Mouse (Mus musculus) intestine, postnatal 0 days (tissue): ENCODE measurements around the gene Fbxo10. TPM values are rescaled to one million over a fixed set of nuclear protein-coding genes. Genes with fewer than 3 reads are reported as not detected.

ENCODE experiments used
- ATAC-seq: fragments of 200-750 bp; cut with Nextera tagmentation; 2 replicates; pipeline ENCODE4 v1.8.0; 2017; ENCODE audit warnings: mild to moderate bottlenecking, moderate TSS enrichment, moderate library complexity
- H3K27ac ChIP-seq: fragments of 300-500 bp; sonication (generic); 2 replicates; pipeline ENCODE4 v1.5.1; 2014; ENCODE audit warnings: mild to moderate bottlenecking, low read depth, low read length, moderate library complexity
- H3K27me3 ChIP-seq: fragments of 300-500 bp; sonication (generic); replicated peaks from 2 replicates; pipeline ENCODE4 v1.6.1; 2014; ENCODE audit warnings: low read length, mixed read lengths; ENCODE audit not compliant: control insufficient read depth, insufficient read depth
- H3K36me3 ChIP-seq: fragments of 300-500 bp; sonication (generic); 2 replicates; pipeline ENCODE4 v1.6.1; 2014; ENCODE audit warnings: mild to moderate bottlenecking, moderate library complexity; ENCODE audit not compliant: control insufficient read depth, insufficient read depth
- H3K4me1 ChIP-seq: fragments of 300-500 bp; sonication (generic); replicated peaks from 2 replicates; pipeline ENCODE4 v1.6.1; 2014; ENCODE audit warnings: antibody characterized with exemption, low read length, mixed read lengths; ENCODE audit not compliant: control insufficient read depth, insufficient read depth
- H3K4me2 ChIP-seq: fragments of 300-500 bp; sonication (generic); replicated peaks from 2 replicates; pipeline ENCODE4 v1.6.1; 2014; ENCODE audit warnings: low read depth, mild to moderate bottlenecking, moderate library complexity
- H3K4me3 ChIP-seq: fragments of 300-500 bp; sonication (generic); 2 replicates; pipeline ENCODE4 v1.5.1; 2014; ENCODE audit warnings: low read depth, low read length
- H3K9ac ChIP-seq: fragments of 300-500 bp; sonication (generic); 2 replicates; pipeline ENCODE4 v1.6.1; 2014; ENCODE audit warnings: mild to moderate bottlenecking, low read depth, low read length
- H3K9me3 ChIP-seq: fragments of 300-500 bp; sonication (generic); 2 replicates; pipeline ENCODE4 v1.6.1; 2016; ENCODE audit warnings: mixed run types; ENCODE audit not compliant: control insufficient read depth
- CTCF ChIP-seq: sonication (generic); IDR thresholded peaks from 2 replicates; pipeline ENCODE4 v1.5.1; 2016; ENCODE audit warnings: low read depth, mild to moderate bottlenecking, control low read depth, antibody characterized with exemption, moderate library complexity
- WGBS: fragments of 180-500 bp; shearing (Covaris S2); extraction: QIAGEN DNeasy Blood & Tissue Kit; methylation state at CpG from one replicate; pipeline ENCODE4 v1.1.7; 2014; 5-methylcytosine and 5-hydroxymethylcytosine counted together
- polyA plus RNA-seq: library from polyadenylated mRNA; unstranded; fragments of >200 nt; fragmentation: Nextera tagmentation; extraction: Ambion mirVana; gene quantifications from 2 replicates; pipeline ENCODE4 v1.2.1, GENCODE M21; 2015

Gene Fbxo10
- polyA plus RNA-seq, 1 experiment from 2014 or later: 2.6 TPM

- Histone ChIP-seq H3K9ac (peak within 1 kb of the TSS; percentile 65), H3K27me3 (no peaks in the 10 kb centered on the region), H3K4me3 (peak within 1 kb of the TSS; percentile 87), H3K4me2 (peak within 1 kb of the TSS; percentile 80), H3K9me3 (no peaks in the 10 kb centered on the region), H3K27ac (peak within 1 kb of the TSS; percentile 95), H3K4me1 (0 out of 2 replicates have a peak, but pooled peaks cover 5% of the 10 kb centered on the region), H3K36me3 (no peaks in the 10 kb centered on the region)
- peak; percentile 97 for ATAC-seq
- WGBS: under 1% methylated on average over 62 of the region's 63 CpGs
- TF ChIP-seq CTCF: no peak
These were observed 72.1 kb downstream of the Fbxo10 start, which contains the start of gene Zbtb5 for GRCm38 (mm10) chr4:45012105-45012975. Gene Zbtb5 (minus strand): TSS chr4:45012412.

- no peaks in the 10 kb centered on the region for H3K9me3 ChIP-seq
- ATAC-seq: no peak
- H3K4me1 ChIP-seq: 0 out of 2 replicates have a peak, but pooled peaks cover 5% of the 10 kb centered on the region
- WGBS: under 1% methylated on average over 31 of the region's 31 CpGs
- H3K4me2 ChIP-seq: peak overlapping the region; percentile 80
- H3K4me3 ChIP-seq: peak overlapping the region; percentile 87
- no peaks in the 10 kb centered on the region for H3K36me3 ChIP-seq
- no peaks in the 10 kb centered on the region for H3K27me3 ChIP-seq
- peak overlapping the region; percentile 95 for H3K27ac ChIP-seq
- peak overlapping the region; percentile 65 for H3K9ac ChIP-seq
- no peak for TF ChIP-seq CTCF
These were observed 72.8 kb downstream of the Fbxo10 start for GRCm38 (mm10) chr4:45011581-45012104.

DNA sequence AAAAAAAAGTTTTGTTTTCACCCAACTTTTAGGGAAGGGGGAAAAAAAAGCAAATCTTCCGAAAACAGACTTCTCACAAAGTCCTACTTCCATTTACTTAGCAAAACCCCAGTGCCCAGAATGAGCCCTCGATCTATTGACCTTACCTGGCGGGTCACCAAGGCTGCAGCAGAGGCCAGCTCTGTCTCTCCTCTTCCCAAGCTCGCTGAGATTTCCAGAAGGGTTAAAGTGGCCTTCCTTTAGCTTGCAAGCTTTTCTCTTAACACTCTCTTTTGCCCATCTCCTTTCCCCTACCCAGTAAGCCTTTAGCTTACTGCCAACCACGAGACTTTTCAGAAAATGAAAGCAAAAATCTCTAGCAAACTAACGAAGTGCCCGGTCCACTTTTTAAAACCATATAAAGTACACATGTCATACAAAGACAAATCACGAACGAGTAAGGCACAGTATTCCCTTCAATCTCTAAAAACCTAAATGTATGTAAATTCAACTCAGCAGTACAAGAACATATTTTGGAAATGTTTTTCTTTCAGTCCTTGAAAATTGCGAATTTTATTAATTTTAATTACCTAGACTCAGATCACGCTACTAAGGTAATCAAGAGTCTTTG lies 73.5 kb downstream of the Fbxo10 start:
- Histone ChIP-seq H3K27me3 (no peaks in the 10 kb centered on the region), H3K36me3 (no peaks in the 10 kb centered on the region), H3K4me2 (peak overlapping the region; percentile 80), H3K27ac (peak overlapping the region; percentile 17; the same call in 1 of the 2 replicates), H3K9ac (peak overlapping the region; percentile 65), H3K9me3 (no peaks in the 10 kb centered on the region), H3K4me1 (0 out of 2 replicates have a peak, but pooled peaks cover 5% of the 10 kb centered on the region), H3K4me3 (peak overlapping the region; percentile 87)
- TF ChIP-seq CTCF: no peak
- no peak for ATAC-seq
- 5% methylated on average over 11 of the region's 11 CpGs for WGBS

DNA sequence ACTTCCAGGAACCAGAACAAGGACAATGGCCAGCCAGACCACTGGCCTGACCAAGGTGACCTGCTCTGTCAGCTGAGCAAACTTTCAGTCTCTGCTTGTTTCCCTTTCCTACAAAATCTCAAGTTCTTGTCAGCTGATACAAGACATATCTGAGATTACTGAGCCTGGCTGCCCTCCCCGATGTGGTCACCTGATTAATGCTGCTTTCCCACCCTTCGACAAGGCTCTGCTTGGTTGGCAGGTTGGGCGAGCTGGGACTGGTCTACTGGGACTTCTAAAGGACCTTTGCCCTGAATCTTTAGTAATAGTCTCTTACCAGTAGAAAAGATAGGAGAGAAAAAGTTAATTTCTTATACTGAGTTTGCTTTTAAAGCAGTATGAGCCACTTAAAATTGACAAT lies 79.0 kb downstream of the Fbxo10 start:
- H3K36me3 ChIP-seq: no peaks in the 10 kb centered on the region
- WGBS: 47% methylated on average over 3 of the region's 3 CpGs
- H3K4me2 ChIP-seq: no peak overlapping the region
- H3K27me3 ChIP-seq: no peaks in the 10 kb centered on the region
- peak; percentile 84 for ATAC-seq
- TF ChIP-seq CTCF: no peak
- H3K4me1 ChIP-seq: 0 out of 2 replicates have a peak, but pooled peaks cover 5% of the 10 kb centered on the region
- no peaks in the 10 kb centered on the region for H3K9me3 ChIP-seq
- H3K9ac ChIP-seq: no peak overlapping the region
- no peak overlapping the region for H3K4me3 ChIP-seq
- peak overlapping the region; percentile 73; the same call in 1 of the 2 replicates for H3K27ac ChIP-seq

DNA sequence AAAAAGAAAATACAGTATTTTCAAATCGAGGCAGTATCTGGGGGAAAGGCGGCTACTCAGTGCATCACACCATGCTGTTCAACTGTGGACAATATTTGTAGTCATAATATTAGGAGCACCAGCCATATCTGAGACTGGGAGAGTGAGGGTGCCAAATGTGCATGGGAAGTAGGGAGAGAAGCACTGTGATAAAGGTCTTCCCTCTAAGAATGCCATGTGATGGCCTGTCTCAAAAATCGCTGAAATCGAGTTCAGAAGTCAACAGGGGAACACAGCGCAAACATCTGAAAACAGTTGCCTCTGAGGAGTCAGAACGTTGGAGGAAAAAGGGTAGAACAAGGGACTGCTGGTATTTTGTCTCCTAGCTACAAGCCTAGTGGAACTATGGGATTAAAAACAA lies 84.4 kb downstream of the Fbxo10 start:
- H3K4me2 ChIP-seq: no peak overlapping the region
- no peak overlapping the region for H3K4me3 ChIP-seq
- no peaks in the 10 kb centered on the region for H3K27me3 ChIP-seq
- H3K4me1 ChIP-seq: no peaks in the 10 kb centered on the region
- H3K9me3 ChIP-seq: no peaks in the 10 kb centered on the region
- no peak for ATAC-seq
- no peak overlapping the region for H3K9ac ChIP-seq
- no peak for TF ChIP-seq CTCF
- H3K36me3 ChIP-seq: no peaks in the 10 kb centered on the region
- H3K27ac ChIP-seq: no peak overlapping the region
- 92% methylated on average over 6 of the region's 6 CpGs for WGBS

DNA sequence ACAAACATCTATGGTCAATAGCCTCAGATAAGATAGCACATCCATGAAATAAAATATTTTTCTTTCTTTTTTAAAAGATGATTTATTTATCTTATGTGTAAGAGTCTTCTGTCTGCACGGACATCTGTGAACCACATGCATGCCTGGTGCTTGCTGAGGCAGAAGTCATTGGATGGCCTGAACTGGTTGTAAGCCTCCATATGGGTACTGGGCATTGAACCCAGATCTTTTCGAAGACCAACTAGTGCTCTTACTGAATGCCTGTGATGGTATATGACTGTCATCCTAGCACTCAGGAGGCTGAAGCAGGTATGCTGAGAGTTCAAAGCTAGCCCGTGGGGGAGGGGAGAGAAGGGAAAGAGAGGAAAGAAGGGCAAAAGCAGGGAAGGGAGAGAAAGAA lies 86.3 kb downstream of the Fbxo10 start:
- H3K27ac ChIP-seq: no peak overlapping the region
- no peaks in the 10 kb centered on the region for H3K27me3 ChIP-seq
- 83% methylated on average over 3 of the region's 3 CpGs for WGBS
- H3K9ac ChIP-seq: no peak overlapping the region
- H3K4me2 ChIP-seq: no peak overlapping the region
- H3K4me3 ChIP-seq: no peak overlapping the region
- H3K4me1 ChIP-seq: no peaks in the 10 kb centered on the region
- ATAC-seq: no peak
- TF ChIP-seq CTCF: no peak
- peaks cover 13% of the 10 kb centered on the region; the same call in 1 of the 2 replicates for H3K36me3 ChIP-seq
- H3K9me3 ChIP-seq: no peaks in the 10 kb centered on the region
